Mouse (Mus musculus) 416B (cell line): ENCODE results near the gene Hmgb2.
"Not testable (repeated sequence)": the region's sequence is repeated elsewhere in the genome, so short reads cannot be mapped to it uniquely, and the experiment has no call there.

Source experiments
- DNase-seq: peaks from one replicate; pipeline ENCODE4 v3.0.0; 2011; ENCODE audit warnings: low read depth

The Hmgb2 gene

GRCm38 (mm10) chr8:57510791-57511315 lies 854 bp upstream of the Hmgb2 start:
- peak; percentile 65 for DNase-seq

DNA sequence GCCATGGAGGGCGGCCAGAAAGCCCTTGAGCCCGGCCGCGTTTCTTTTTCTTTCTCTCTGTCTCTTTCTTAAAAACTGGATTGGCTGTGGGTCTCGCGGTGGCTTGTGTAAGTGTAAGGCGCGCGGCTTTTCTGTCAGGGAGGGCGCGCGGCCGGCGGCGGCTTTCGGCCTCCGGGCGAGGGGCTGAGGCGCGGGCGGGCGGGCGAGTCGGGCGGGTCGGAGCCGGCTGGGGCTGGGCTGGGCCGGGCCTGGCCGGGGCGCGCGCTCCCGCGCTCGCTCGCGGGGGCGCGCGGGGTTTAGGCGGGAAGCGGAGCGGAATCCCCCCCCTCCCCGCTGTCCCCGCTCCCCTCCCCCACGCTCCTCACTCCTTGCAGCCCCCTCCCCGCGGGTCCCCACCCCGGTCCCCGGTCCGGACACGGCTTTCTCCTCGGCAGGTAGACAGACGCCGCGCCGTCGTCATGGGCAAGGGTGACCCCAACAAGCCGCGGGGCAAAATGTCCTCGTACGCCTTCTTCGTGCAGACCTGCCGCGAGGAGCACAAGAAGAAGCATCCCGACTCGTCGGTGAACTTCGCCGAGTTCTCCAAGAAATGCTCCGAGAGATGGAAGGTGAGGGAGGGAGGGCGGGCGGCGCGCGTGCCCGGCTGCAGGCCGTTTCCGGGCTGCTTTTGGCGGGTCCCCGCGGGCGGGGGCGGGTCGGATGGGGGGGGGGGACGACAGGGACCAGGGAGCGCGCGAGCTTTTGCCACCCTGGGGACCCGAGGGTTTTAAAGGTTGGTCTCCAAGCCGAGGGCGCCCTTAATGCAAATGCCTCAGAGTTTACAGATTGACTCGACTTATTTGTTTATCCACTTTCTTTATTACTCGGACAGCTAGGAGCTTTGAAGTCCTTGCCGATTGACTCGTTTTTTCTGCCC lies 692 bp downstream of the Hmgb2 start:
- peak; percentile 32 for DNase-seq

DNA sequence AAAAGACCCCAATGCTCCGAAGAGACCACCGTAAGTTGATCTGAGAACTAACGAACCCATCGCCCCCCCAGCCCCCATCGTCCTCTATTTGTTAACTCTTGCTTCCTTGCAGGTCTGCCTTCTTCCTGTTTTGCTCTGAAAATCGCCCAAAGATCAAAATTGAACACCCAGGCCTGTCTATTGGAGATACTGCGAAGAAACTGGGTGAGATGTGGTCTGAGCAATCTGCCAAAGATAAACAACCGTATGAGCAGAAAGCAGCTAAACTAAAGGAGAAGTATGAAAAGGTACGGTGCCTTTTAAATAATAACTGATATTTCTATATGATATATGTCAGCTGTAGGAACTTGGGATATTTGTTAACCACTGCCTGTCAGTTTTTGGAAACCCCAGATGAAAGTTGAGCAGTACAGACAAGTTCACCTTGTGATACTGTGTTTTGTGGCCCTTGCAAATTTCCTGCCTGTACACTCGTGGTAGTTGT lies 1.5 kb downstream of the Hmgb2 start:
- DNase-seq = peak; percentile 34

DNA sequence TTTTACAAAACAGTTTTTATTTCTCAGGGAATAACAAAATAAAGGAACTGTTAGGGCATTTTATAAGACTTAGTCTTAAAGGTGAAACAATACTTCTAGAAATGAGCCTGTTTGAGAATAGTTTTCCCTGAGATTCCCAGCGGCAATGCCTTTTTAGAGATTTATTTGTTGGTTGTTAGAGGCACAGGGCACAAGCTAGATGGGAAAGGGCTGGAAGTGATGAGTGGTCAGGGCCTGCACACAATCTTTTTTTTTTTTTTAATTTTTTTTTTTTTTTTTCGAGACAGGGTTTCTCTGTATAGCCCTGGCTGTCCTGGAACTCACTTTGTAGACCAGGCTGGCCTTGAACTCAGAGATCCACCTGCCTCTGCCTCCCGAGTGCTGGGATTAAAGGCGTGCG lies 5.0 kb downstream of the Hmgb2 start:
- DNase-seq = not testable (repeated sequence)

- DNase-seq = peak; percentile 32
Measured at GRCm38 (mm10) chr8:57517723-57518122, 6.0 kb downstream of the Hmgb2 start.

- DNase-seq = no peak
Measured at GRCm38 (mm10) chr8:57520186-57520786, 8.6 kb downstream of the Hmgb2 start.

DNA sequence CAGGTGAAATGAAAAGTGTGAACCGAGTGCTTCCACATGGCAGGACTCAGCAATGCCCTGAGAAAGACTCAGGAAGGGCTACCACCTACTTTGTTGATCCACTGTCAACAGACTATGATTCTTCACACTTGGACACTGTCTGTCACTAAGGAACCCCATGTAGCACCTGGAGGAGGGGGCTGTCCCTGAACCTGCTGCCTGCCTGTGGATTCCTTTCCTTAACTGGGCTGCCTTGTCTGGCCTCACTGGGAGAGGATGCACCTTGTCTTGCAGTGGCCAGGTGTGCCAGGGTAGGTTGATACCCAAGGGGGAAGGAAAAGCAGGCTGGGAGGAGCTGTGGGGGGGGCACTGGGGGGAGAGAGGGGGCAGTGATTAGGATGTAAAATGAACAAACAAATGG lies 16.3 kb downstream of the Hmgb2 start:
- DNase-seq = no peak

DNA sequence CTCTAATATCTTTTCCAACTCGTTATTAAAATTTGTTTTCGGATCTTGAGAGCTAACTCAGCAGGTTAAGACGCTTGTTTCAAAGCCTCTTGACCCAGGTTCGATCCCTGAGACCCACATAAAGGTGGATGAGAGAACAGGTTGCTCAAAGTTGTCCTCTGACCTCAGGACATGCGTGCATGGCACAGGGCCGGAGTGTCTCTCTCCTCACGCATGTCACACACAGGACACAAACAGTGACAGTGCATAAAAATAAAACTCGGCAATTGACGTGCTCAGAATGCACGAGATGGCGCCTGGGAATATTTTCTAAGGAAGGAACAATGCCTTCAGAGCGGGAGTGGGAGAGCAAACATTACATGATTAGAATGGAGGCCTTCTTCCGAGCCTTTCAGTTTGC lies 18.5 kb downstream of the Hmgb2 start:
- no peak for DNase-seq

DNA sequence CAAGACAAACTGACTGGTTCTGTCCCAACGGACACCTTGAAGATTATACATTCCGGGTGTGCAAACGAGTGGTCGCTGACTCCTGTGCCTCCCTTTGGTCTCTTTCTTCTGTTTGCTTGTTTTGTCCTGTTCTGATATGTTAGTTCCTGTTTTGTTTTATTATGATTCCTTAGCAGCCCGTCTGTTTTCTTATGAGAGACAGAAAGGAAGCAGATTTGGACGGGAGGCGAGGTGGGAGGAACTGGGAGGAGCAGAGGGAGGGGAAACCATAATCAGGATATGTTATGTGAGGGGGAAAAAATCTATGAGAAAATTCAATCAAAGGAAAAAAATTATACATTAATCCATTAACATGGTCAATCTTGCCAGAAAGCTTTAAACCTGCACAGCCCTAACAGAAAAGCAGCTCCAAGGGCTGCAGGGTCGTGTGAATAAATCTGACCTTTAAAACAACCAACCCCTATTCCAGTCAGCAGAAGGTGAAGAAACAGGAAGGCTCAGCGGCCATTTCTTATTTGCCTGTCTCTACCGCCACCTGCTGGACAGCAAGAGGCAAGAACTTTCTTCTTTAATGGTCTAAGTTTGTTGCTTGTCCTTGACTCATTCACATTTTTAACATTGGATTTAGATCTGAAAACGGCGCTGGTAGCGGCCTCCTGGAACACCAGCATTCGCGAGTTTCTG lies 19.1 kb downstream of the Hmgb2 start:
- DNase-seq = peak; percentile 93

GRCm38 (mm10) chr8:57532223-57532622 lies 20.5 kb downstream of the Hmgb2 start:
- peak; percentile 64 for DNase-seq

DNA sequence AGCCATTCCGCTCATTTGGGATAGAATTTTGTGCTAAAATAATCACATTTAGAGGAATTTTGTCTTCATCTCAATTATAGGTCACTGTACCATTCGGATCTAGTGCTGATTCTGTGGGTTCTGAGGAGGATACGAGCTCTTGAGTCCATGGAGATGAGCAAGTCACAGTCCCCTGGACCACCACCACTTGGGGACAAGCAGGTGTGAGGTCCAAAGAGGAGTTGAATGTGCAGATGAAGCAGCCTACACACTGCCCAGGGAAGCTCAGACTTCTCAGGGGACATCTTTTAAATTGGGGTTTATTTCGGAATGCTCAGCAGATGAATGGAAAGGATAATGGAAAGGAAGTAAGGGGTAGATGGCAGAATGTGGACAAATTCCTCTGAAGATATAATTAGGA lies 21.4 kb downstream of the Hmgb2 start:
- DNase-seq = no peak

DNA sequence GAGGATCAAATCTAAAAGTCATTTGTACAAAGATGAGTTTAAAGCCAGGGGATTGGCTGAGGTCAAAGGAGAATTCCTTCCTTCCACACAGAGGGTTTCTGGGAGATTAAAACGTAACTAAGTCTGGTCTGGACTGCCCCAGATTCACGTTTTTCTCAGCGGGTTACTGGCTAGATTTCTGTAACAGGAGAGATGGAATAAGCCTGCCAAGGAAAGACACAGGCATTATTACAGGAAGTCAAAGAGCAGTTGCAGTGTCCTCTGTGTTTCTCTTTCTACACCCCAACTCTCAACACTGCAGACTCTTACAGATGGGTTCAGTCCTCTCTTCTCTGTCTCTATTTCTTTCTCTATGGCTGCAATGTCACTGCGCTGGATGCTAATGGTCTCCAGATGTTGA lies 22.8 kb downstream of the Hmgb2 start:
- no peak for DNase-seq

- DNase-seq = no peak
Measured at GRCm38 (mm10) chr8:57536167-57536566, 24.5 kb downstream of the Hmgb2 start.

DNA sequence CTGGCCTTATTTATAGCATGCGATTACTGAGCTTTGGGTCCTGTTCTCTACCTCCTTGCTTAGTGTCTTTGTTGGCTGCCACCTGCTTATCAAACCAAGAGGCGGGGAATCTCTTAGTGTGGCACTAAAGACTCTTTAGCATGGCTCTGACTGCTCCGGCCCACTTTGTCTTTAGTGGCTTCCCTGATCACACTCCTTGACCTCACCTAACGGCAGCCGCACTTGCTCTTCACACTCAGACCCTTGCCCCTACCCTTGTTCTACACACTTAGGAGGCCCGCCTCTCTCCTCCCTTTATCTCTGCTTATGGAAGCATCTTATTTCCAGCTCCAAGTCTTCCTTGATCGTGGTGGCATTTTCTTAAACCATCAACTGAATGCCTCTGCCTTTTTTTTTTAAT lies 26.9 kb downstream of the Hmgb2 start:
- no peak for DNase-seq

DNA sequence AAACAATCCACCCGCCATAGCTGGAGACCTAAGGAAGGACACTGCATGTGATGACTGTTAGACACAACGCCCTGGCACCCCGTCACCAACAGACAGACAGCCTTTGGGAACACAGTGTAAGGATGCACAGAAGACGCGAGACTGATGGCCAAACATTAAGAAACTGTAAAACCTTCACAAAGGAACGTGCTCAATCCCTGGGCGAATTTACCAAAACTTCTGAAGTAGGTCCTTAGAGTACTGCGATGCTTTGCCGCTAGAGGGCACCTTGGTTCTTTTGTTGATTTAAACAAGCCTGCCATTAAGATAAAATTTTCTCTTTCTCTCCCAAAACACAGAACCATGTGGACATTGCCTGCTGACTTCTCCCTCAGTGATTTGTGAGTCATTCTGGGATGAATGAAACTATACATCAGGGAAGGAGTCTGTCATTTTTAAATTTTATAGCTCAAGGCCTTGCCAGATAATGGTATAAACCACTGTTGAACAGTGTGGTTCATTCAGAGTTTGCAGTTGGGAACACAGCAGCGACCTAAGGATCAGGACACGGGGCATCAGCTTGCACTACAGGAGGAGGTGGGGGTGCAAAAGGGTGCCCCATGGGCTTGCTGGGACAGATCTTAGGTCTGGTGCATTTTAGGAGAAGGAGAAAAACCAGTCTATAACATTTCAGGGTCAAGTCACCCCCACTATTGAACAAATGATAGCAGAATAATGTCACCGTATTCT lies 28.6 kb downstream of the Hmgb2 start:
- peak; percentile 80 for DNase-seq

DNA sequence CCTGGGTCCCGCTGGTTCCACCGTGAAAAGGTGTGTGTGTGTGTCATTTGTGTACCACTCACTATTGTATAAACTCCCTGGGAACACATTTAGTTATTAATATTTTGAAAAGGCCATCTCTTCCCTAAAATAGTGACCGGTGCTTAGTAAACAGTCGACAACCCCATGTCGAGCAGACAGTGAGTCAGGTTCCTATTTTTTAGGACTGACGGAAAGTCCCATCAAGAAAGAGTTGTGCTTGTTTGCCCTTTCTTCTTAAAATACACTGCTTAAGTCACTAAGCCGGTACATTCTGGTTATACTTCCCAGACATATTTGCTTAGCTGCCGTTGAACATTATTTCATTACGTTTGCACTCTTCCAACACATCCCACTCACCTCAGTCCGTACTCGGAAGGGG lies 29.2 kb downstream of the Hmgb2 start:
- no peak for DNase-seq

DNA sequence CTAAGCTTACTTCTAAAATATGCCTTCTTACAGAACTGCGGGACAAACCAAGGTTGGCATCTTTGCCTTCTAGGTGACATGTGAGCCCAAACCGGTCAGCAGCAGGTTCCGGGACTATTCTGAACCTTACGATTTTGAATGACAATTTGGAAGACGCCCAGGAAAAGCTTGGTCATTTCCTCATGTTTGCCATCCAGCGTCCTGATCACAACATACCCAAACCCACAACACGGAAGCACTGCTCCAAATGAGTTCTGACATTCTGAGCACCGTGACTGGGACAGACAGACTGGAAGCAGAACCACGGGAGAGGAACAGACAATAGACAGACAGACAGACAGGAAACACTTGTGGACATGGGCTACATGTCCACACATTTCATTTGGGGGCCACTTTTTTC lies 29.7 kb downstream of the Hmgb2 start:
- DNase-seq = peak; percentile 15

DNA sequence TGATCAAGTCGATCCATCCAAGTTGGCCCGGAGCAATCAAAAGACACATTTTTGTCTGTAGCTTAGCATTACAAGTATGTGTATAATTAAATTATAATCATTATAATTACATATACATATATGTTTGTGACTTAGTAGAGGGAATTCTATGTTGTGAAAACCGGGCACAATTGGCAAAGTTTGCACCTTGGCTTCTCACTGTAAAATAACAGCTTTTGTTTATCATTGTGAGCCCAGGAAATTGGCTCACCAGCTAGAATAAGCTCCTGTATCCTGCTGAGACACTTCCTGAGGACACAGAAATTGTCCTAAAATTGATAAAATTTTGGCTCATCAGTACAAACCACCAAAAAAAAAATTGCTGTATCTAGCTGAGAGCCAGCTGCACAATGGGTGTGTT lies 34.7 kb downstream of the Hmgb2 start:
- DNase-seq = no peak

- no peak for DNase-seq
Measured at GRCm38 (mm10) chr8:57546834-57547233, 35.1 kb downstream of the Hmgb2 start.

DNA sequence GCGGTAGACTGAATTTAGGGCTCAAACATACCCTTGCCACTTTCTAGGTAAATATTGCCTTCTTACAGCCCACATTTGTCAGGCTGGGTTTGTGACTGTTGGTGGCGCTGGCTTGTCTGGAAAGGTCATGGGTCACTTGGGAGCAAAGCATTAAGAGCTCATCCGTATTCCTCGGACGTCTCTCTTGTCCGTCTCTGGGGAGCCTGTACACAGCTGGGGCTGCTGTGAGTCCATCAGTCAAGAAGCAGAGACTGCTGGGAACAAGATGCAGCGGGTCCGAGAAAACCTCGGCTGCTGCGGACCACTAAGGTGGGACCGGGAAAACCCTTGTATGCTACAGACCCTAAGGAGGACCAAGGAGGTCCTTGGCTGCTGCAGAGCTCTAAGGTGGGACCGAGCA lies 35.9 kb downstream of the Hmgb2 start:
- no peak for DNase-seq

DNA sequence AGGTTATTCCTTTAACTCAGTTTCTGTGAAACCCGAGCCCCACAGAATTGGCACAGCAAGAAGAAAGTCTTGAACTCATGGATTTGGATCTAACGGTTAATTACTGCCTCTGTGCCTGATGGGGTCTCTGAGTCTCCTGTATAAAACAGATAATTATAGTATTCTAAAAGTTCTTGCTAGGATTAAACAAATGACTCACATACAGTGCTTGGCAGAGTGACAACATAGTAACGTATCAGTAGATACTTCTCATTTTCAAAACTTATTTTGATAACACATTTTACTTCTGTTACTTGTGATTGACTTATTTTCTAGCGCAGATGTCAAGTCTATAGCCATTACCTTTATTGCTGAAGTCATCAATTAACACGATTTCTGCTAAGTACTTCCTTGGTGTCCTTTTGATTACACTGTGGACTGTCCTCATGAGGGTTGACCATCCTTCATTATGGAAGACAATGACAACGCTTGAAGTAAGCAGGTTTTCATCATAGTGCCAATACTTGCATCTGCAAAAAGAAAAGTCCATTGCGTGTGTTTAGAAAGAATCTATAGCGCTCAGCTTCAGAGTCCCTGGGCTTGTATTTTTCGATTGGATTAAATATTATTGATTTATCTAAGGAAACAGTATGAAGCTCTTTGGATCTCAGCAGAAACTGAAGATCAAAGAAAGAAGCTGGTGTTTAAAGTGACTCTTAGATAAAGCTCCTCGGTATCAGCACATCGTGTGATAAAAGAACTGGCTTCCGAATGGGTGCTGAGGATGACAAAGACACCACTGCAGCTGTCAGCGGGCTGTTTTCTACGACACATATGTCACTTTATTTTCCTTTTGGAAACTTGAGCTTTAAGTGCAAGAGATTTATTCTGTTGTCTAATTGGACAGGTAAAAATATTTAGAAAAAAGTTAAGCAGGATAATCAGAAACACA lies 40.7 kb downstream of the Hmgb2 start:
- DNase-seq = no peak
